Mouse (Mus musculus): Measurements from ENCODE around the gene Gm8011. TPM values are rescaled to one million over a fixed set of nuclear protein-coding genes. Genes with fewer than 3 reads are reported as not detected.
"Not testable (repeated sequence)": the region's sequence is repeated elsewhere in the genome, so short reads cannot be mapped to it uniquely, and the experiment has no call there.

The Gm8011 gene
- polyA plus RNA-seq (2015; fragmentation: Nextera tagmentation; extraction: Ambion mirVana) = not detected in 2 replicates

DNA sequence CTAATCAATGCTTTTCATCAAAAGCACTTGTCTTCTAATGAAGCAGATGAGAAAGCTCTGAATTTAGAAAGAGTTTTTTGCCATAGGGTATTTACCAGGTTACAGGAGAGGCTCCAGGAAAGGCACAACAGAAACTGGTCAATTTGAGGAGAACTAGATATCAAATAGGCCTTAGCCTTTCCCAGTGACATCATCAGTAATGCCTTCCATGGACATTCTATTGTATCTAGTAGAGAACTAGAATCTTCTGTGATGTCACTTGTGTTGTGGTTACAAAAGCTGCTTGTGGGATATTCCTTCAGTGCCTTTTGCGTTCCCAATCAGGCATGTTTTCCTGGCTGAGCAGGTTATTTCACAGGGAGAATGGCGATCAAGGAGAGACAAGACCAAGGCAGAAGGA is at the start of gene Gm8011:
Gene Gm8011 (plus strand): TSS at position 301 of the 400 bp plus-strand sequence.
- ATAC-seq; H3K36me3 ChIP-seq (ENCODE audit: control insufficient read depth, insufficient read depth, low read length); H3K9me3 ChIP-seq (ENCODE audit: control insufficient read depth, low read length); H3K4me2 ChIP-seq (ENCODE audit: low read depth, low read length); H3K27ac ChIP-seq (ENCODE audit: low read length); H3K4me3 ChIP-seq (ENCODE audit: low read length); H3K4me1 ChIP-seq (ENCODE audit: control insufficient read depth, insufficient read depth, low read length); H3K27me3 ChIP-seq (replicated peaks; ENCODE audit: control insufficient read depth, insufficient read depth, low read length); H3K9ac ChIP-seq (ENCODE audit: low read depth, low read length): not testable (repeated sequence)
- WGBS = 72% methylated on average over 2 of the region's 2 CpGs

DNA sequence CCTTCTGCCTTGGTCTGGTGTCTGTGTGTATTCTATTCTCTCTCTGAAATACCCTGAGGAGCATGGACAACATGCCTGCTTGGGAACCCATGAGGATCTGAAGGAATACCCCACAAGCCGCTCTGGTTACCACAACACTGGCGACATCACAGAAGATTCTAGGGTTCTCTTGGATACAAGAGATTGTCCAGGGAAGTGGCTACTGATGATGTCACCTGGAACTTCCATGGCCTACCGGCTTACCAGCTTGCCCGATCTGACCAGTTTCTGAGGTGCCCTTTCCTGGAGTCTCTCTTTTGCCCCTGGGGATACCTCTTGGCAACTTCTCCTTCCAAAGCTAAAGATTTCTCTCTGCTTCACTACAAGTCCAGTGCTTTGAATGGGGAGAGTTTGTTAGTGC is 24.1 kb upstream of the Gm8011 start, which contains the start of gene Gm8005:
Gene Gm8005 (minus strand): TSS at position 101 of the 400 bp plus-strand sequence.
- not testable (repeated sequence) for H3K9ac ChIP-seq (ENCODE audit: low read depth, low read length); ATAC-seq; H3K4me2 ChIP-seq (ENCODE audit: low read depth, low read length); H3K36me3 ChIP-seq (ENCODE audit: control insufficient read depth, insufficient read depth, low read length); H3K27me3 ChIP-seq (replicated peaks; ENCODE audit: control insufficient read depth, insufficient read depth, low read length); H3K4me1 ChIP-seq (ENCODE audit: control insufficient read depth, insufficient read depth, low read length); H3K27ac ChIP-seq (ENCODE audit: low read length); H3K4me3 ChIP-seq (ENCODE audit: low read length); H3K9me3 ChIP-seq (ENCODE audit: control insufficient read depth, low read length)
- WGBS = 92% methylated on average over 2 of the region's 4 CpGs

DNA sequence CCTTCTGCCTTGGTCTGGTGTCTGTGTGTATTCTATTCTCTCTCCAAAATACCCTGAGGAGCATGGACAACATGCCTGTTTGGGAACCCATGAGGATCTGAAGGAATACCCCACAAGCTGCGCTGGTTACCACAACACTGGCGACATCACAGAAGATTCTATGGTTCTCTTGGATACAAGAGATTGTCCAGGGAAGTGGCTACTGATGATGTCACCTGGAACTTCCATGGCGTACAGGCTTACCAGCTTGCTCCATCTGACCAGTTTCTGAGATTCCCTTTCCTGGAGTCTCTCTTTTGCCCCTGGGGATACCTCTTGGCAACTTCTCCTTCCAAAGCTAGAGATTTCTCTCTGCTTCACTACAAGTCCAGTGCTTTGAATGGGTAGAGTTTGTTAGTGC is 38.6 kb downstream of the Gm8011 start, which contains the start of gene Gm8020:
Gene Gm8020 (minus strand): TSS at position 101 of the 400 bp plus-strand sequence.
- H3K27ac ChIP-seq (ENCODE audit: low read length); H3K9me3 ChIP-seq (ENCODE audit: control insufficient read depth, low read length); H3K4me2 ChIP-seq (ENCODE audit: low read depth, low read length); ATAC-seq; H3K4me3 ChIP-seq (ENCODE audit: low read length); H3K4me1 ChIP-seq (ENCODE audit: control insufficient read depth, insufficient read depth, low read length); H3K27me3 ChIP-seq (replicated peaks; ENCODE audit: control insufficient read depth, insufficient read depth, low read length); H3K36me3 ChIP-seq (ENCODE audit: control insufficient read depth, insufficient read depth, low read length); H3K9ac ChIP-seq (ENCODE audit: low read depth, low read length): not testable (repeated sequence)
- WGBS = 100% methylated on average over 2 of the region's 3 CpGs

Other genes starting within 250 kb of the Gm8011 start
- gene Gm17026, start 203.8 kb upstream of the Gm8011 start, polyA plus RNA-seq (2015; fragmentation: Nextera tagmentation; extraction: Ambion mirVana) = not detected in 2 replicates
- not detected in 2 replicates for gene Gm9611, start 166.5 kb upstream of the Gm8011 start, polyA plus RNA-seq (2015; fragmentation: Nextera tagmentation; extraction: Ambion mirVana)
- not detected in 2 replicates for gene Gm7995, start 153.7 kb upstream of the Gm8011 start, polyA plus RNA-seq (2015; fragmentation: Nextera tagmentation; extraction: Ambion mirVana)
- not detected in 2 replicates for gene Gm8005, start 24.2 kb upstream of the Gm8011 start, polyA plus RNA-seq (2015; fragmentation: Nextera tagmentation; extraction: Ambion mirVana)
- gene Gm8020, start 38.5 kb downstream of the Gm8011 start, polyA plus RNA-seq (2015; fragmentation: Nextera tagmentation; extraction: Ambion mirVana) = not detected in 2 replicates
- gene Gm8024, start 60.4 kb downstream of the Gm8011 start, polyA plus RNA-seq (2015; fragmentation: Nextera tagmentation; extraction: Ambion mirVana) = not detected in 2 replicates
- not detected in 2 replicates for gene Gm17124, start 136.0 kb downstream of the Gm8011 start, polyA plus RNA-seq (2015; fragmentation: Nextera tagmentation; extraction: Ambion mirVana)
- not detected in 2 replicates for gene Gm3633, start 178.0 kb downstream of the Gm8011 start, polyA plus RNA-seq (2015; fragmentation: Nextera tagmentation; extraction: Ambion mirVana)
- gene Gm10378, start 192.1 kb downstream of the Gm8011 start, polyA plus RNA-seq (2015; fragmentation: Nextera tagmentation; extraction: Ambion mirVana) = not detected in 2 replicates

All from intestine, embryonic 16.5 days (tissue).